Mouse (Mus musculus) MEL-GATA-1-ER (cell line): Measurements from ENCODE around the gene Asic2.

Experiments
- DNase-seq: peaks from one replicate; pipeline ENCODE4 v3.0.0-alpha.2; 2012; ENCODE audit warnings: low read depth; ENCODE audit errors: extremely low read depth

Asic2 gene

GRCm38 (mm10) chr11:81039976-81040375 lies 928.3 kb downstream of the Asic2 start:
- no peak for DNase-seq

GRCm38 (mm10) chr11:81032151-81032550 lies 936.1 kb downstream of the Asic2 start:
- DNase-seq: no peak

- DNase-seq: no peak
Observed at GRCm38 (mm10) chr11:81014776-81015175, 953.5 kb downstream of the Asic2 start.

GRCm38 (mm10) chr11:81013501-81013900 lies 954.8 kb downstream of the Asic2 start:
- DNase-seq: no peak

GRCm38 (mm10) chr11:81010766-81011165 lies 957.5 kb downstream of the Asic2 start:
- DNase-seq: no peak

- no peak for DNase-seq
Observed at GRCm38 (mm10) chr11:81009366-81009765, 958.9 kb downstream of the Asic2 start.

- peak; percentile 1 for DNase-seq
Observed at GRCm38 (mm10) chr11:81005831-81006230, 962.4 kb downstream of the Asic2 start.

- DNase-seq: no peak
Observed at GRCm38 (mm10) chr11:81002769-81003430, 965.4 kb downstream of the Asic2 start.

GRCm38 (mm10) chr11:80995621-80996020 lies 972.6 kb downstream of the Asic2 start:
- DNase-seq: no peak

- DNase-seq: no peak
Observed at GRCm38 (mm10) chr11:80983530-80983929, 984.7 kb downstream of the Asic2 start.

- no peak for DNase-seq
Observed at GRCm38 (mm10) chr11:80976239-80976855, 991.9 kb downstream of the Asic2 start.

- DNase-seq: no peak
Observed at GRCm38 (mm10) chr11:80974616-80975015, 993.6 kb downstream of the Asic2 start.

GRCm38 (mm10) chr11:80973976-80974375 lies 994.3 kb downstream of the Asic2 start:
- DNase-seq: no peak

GRCm38 (mm10) chr11:80973273-80973672 lies 995.0 kb downstream of the Asic2 start:
- no peak for DNase-seq

- no peak for DNase-seq
Observed at GRCm38 (mm10) chr11:80967544-80967943, 1000.7 kb downstream of the Asic2 start.

- no peak for DNase-seq
Observed at GRCm38 (mm10) chr11:80966040-80966439, 1002.2 kb downstream of the Asic2 start.

- no peak for DNase-seq
Observed at GRCm38 (mm10) chr11:80961326-80961725, 1006.9 kb downstream of the Asic2 start.

- no peak for DNase-seq
Observed at GRCm38 (mm10) chr11:80958086-80958671, 1010.1 kb downstream of the Asic2 start.

GRCm38 (mm10) chr11:80955915-80956314 lies 1012.3 kb downstream of the Asic2 start:
- no peak for DNase-seq

GRCm38 (mm10) chr11:80954147-80954546 lies 1014.1 kb downstream of the Asic2 start:
- DNase-seq: no peak

GRCm38 (mm10) chr11:80949068-80949738 lies 1019.1 kb downstream of the Asic2 start:
- DNase-seq: no peak

GRCm38 (mm10) chr11:80948103-80948502 lies 1020.2 kb downstream of the Asic2 start:
- no peak for DNase-seq
